Mouse (Mus musculus) megakaryocyte-erythroid progenitor cell, adult 5-6 weeks (primary cell): ENCODE measurements around the gene Slc25a22. TPM values are rescaled to one million over a fixed set of nuclear protein-coding genes. Genes with fewer than 3 reads are reported as not detected.

Experiments used
- ATAC-seq: replicated peaks from 2 replicates; pipeline ENCODE4 v1.8.0; 2016; ENCODE audit warnings: mild to moderate bottlenecking, inconsistent platforms; ENCODE audit not compliant: severe bottlenecking, poor library complexity, low FRiP score, low TSS enrichment
- total RNA-seq, 2 experiments: library from RNA; stranded (forward) in 1 of 2; stranded (reverse) in 1 of 2; fragments of 200-1000, 215-1000 nt in 1 of 2; fragments of >200 nt in 1 of 2; fragmentation: Nextera tagmentation in 1 of 2; gene quantifications; 2 replicates each; pipeline ENCODE4 v1.2.3; 2014 to 2017

The Slc25a22 gene
- total RNA-seq, 2 experiments from 2014 or later: 6.7 to 45.2 TPM

DNA sequence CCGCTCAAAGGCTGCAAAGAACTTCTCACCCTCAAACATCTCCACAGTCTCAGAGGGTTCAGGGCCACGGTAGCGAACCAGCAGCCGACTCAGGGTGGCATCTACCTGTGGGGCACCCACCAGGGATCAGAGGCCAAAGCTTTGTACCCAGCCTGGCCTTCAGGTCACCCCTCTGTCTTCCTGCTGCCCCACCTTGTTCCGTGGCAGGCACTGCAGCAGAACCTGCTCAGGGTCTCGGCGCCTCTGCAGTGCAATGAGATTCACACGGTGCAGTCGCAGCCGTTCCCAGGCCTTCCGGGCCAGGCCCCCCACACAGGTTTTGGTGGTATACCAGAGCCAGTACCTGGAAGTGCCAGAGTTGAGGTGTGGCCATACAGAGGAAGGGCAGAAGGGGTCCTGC is 2.1 kb upstream of the Slc25a22 start:
- ATAC-seq: no peak

- ATAC-seq: no peak
Observed at GRCm38 (mm10) chr7:141439140-141439679, 1.5 kb upstream of the Slc25a22 start.

- no peak for ATAC-seq
Observed at GRCm38 (mm10) chr7:141438201-141438968, 693 bp upstream of the Slc25a22 start.

DNA sequence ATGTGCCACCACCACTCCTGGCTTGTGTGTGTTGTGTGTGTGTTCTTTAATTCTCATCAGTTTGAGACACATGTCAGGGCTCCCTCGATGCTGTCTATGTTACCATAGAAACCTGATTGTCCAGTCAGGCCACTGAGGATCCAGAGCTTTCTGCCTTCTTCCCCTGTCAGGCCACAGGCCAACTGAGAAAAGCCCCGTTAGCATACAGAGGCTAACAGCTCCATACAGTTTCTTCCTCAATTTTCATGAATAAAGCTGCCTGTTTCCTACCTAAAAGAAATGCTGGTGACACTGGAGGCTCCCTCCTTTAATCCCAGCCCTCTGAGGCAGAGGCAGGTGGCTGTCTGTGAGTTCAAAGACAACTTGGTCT is 1.2 kb downstream of the Slc25a22 start:
- no peak for ATAC-seq

DNA sequence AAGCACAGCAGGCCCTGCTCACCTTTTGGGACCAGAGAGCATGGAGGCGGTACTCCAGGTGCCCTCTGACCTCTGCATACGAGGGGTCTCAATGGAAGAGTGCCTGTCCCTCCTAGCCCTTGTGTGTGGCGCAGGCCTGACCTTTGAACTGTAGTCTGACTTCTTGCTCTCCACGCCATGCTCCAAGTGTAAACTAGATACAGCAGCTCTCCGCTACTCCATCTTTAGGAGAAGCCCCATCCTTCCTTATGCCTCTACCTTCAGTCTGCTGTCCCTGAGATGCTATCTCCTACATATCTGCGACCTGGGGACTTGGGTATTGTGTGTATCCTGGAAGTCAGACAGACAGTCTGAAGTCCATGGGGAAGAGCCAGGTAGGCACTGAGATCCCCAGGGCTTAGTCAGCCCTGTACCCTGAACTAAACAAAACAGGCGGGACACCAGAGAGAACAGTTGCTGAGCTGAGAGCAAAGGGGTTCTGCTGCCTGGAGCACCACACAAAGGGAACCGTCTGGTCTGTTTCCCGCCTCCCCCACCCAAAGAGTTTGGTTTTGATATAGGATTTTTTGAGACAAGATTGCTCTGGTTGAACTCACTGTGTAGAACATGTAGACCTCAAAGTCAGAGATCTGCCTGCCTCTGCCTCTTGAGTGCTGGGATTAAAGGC is 1.7 kb downstream of the Slc25a22 start:
- no peak for ATAC-seq

- peak; percentile 72 for ATAC-seq
Observed at GRCm38 (mm10) chr7:141435129-141435855, 2.4 kb downstream of the Slc25a22 start.

GRCm38 (mm10) chr7:141434464-141434863 is 3.2 kb downstream of the Slc25a22 start:
- ATAC-seq: no peak

- no peak for ATAC-seq
Observed at GRCm38 (mm10) chr7:141433517-141434400, 3.9 kb downstream of the Slc25a22 start.

GRCm38 (mm10) chr7:141432741-141433516 is 4.8 kb downstream of the Slc25a22 start:
- ATAC-seq: no peak

DNA sequence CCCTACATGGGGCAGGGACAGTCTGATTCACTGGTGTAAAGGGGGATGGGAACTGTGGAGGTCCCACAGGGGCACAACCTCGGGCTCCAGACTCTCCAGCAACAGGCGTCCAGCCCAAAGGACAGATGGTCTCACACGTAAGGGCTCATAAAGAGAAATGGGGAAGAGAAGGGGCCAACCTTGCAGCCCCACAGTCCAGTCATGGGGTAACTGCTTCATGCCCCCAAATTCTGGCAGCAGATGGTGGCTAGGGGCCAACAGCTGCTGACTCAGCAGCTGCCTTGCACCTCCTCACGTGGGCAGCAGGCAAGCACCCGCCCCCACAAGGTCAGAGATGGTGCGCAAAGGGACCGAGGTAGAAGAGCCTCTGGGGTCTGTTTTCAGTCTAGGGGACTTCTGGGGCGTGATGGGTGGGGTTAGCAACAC is 5.5 kb downstream of the Slc25a22 start:
- no peak for ATAC-seq

DNA sequence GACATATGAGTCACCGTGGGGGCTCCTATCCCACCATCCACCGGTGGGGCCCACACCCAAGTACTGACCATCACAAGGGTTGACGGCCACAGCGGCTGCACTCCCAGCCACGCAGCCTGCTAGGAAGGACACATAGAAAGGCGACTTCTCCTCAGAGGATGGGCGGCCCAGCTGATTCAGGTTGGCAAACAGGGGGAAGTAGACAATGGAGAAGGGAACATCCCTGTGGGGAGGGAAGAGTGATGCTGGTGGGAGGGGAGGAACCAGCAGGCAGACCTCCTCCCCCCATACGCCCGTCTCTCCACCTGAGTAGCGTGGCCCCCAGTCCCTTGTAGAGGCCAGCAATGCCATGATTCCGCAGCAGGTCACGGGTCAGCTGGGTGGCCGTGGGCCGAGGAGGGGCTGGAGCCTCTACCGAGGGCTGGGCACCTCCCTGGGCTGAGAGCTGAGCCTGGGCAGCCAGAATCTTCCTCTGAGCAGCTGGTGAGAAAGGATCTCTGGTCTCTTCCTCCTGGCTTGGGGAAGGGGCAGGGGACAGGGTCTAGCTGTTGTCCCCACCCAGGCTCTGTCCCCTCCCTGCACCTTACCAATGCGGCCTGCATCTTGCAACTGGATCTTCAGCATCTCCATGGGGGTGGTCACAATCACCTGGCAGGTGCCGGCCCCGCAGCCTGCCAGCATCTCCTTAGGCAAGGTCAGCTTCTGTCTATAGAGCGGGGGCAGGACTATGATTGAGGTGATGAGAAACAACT is 6.1 kb downstream of the Slc25a22 start:
- no peak for ATAC-seq

DNA sequence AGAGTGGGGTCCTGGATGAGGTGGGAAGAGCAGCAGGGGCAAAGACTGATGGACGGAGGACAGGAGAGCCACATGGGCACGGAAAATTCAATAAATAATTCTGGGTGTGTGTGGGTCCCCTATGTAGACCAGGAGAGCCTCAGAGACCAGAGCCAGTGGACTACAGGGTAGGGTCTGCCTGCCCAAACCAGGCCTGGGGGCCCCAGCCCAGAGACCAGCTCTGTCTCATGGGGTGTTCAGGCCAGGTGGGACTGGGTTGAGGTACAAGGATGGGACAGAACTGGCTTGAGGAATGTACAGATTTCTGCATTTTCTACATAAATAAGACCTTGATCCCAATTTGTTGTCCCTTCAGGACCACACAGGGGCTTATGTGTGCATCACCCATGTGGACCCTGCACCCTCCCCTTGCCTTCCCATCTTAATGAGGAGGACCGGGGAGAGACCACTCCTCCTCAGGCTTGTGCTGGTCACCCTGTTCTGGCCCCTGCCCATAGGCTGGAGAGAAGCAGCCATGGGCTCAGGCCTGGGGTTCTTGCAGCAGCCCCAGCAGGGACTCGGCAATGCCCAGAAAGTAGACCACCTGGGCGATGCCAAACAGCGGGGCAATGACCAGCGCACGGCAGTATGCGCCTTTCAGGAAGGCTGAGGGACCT is 7.0 kb downstream of the Slc25a22 start:
- no peak for ATAC-seq

GRCm38 (mm10) chr7:141429840-141430584 is 7.7 kb downstream of the Slc25a22 start:
- ATAC-seq: no peak

GRCm38 (mm10) chr7:141429310-141429709 is 8.4 kb downstream of the Slc25a22 start, which contains the start of gene Cend1:
TSS of gene Cend1 (minus strand) at chr7:141429491.
- no peak for ATAC-seq

GRCm38 (mm10) chr7:141428701-141429100 is 9.0 kb downstream of the Slc25a22 start:
- ATAC-seq: no peak

- ATAC-seq: peak; percentile 58; the same call in 1 of the 2 replicates
Observed at GRCm38 (mm10) chr7:141426948-141427730, 10.6 kb downstream of the Slc25a22 start.
